Mouse (Mus musculus) testis, adult 2 months (tissue): ENCODE results near the gene Slc34a3.

Source experiments
- CTCF ChIP-seq: fragments of 200-500 bp; IDR thresholded peaks from 2 replicates; pipeline ENCODE4 v1.5.1; 2012; ENCODE audit warnings: low read depth, mild to moderate bottlenecking, inconsistent platforms, low read length, moderate library complexity; ENCODE audit not compliant: control insufficient read depth, insufficient read depth, insufficient replicate concordance
- POLR2A ChIP-seq: fragments of 200-500 bp; IDR thresholded peaks from 2 replicates; pipeline ENCODE4 v1.6.1; 2012; ENCODE audit warnings: low read depth, mild to moderate bottlenecking, inconsistent platforms, low read length, moderate library complexity; ENCODE audit not compliant: control insufficient read depth

DNA sequence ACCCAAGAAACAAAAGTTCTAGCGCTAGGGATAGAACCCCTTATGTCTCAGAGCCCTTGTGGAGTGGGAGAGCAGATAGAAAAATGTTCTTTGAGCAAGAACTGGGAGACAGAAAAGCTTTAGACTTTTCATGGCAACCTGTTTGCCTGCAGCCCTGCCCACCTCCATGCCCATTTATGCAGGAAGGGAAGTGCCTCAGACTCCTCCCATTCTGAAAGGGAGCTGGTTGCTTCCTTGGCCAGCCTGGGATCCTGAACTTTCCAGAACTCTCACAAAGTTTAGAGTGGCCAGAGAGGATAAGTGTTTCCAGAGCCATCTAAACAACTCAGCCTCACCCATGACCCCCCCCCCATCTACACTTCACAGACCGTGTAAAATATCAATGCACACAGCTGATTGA is 37.0 kb downstream of the Slc34a3 start:
- no peak for TF ChIP-seq POLR2A
- TF ChIP-seq CTCF = no peak
